Mouse (Mus musculus) ovary, adult 18-20 months (tissue): ENCODE measurements at regions not wholly inside any gene's neighbourhood (a gene's known extent, or its start where the extent isn't known, plus 50 kb on each side); places are given as distances from the start of the nearest gene placed in this dataset.
"Not testable (repeated sequence)": the region's sequence is repeated elsewhere in the genome, so short reads cannot be mapped to it uniquely, and the experiment has no call there.

ENCODE experiments used
- DNase-seq: peaks from one replicate; pipeline ENCODE4 v3.0.0; 2022; ENCODE audit warnings: low spot score, mixed read lengths

- not testable (repeated sequence) for DNase-seq
Observed at GRCm38 (mm10) chr8:55558751-55559150, 348.0 kb downstream of the Adam29 start.

DNA sequence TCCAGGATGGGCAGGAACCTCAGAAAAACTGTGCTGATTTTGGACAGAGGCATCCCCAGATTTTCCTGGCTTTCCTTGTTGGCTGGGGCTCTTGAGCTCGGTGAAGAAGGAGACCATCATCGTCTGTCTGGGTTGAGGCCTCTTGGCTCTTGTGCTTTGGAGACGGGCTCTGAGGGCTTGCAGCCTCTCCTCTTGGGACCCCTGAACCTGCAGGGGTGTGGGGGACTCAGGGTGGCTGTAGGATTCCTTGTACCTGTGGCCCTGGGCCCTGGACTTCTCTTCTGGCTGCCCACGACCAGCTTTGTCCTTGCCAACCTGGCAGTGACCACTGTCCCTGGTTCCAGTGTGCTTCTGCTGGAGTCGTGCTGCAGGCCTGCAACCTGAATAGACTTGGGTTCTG lies 367.9 kb downstream of the Adam29 start:
- DNase-seq, result no peak

DNA sequence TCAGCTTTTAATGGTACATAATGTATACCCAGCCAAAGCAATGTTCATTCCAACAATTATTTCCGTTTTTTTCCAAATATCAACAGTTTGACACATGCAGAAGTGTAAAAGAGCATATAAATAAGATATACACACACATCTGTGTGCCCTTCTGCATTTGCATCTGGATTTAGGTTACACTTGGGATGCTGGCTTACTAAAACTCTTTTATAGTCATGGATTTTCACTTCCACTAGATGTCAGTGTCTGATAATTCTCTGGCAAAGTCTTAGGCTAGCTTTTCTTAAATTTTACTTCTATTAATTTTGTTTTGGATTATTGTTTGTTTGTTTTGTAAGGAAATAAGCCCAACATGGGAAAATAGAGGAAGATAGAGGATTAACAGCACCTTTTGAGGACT lies 377.4 kb downstream of the Adam29 start:
- DNase-seq, result not testable (repeated sequence)

- peak; percentile 16 for DNase-seq
Observed at GRCm38 (mm10) chr8:55519151-55519550, 387.6 kb downstream of the Adam29 start.

DNA sequence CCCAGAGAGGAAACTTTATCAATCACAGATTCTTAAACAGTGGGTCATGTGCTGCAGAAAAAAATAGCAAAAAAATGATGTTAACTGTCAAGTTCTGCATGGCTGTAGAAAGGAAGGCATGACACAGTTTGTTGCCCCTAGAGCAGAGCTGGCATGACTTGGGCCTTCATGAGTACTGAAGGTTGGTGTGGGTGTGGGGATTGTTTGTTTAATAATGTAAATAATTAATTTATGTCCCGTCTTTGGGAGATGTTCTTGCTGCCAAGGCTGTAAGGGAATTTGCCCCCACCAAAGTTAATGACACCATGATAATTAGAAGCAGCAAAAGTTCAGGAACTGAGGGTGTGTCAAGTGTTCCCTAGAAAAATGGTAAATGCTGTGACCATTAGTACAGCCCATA lies 429.4 kb downstream of the Adam29 start:
- no peak for DNase-seq

- no peak for DNase-seq
Observed at GRCm38 (mm10) chr8:55476923-55477322, 429.8 kb downstream of the Adam29 start.

- no peak for DNase-seq
Observed at GRCm38 (mm10) chr8:55472386-55472785, 434.4 kb downstream of the Adam29 start.

GRCm38 (mm10) chr8:55466771-55467170 lies 440.0 kb downstream of the Adam29 start:
- DNase-seq, result not testable (repeated sequence)

DNA sequence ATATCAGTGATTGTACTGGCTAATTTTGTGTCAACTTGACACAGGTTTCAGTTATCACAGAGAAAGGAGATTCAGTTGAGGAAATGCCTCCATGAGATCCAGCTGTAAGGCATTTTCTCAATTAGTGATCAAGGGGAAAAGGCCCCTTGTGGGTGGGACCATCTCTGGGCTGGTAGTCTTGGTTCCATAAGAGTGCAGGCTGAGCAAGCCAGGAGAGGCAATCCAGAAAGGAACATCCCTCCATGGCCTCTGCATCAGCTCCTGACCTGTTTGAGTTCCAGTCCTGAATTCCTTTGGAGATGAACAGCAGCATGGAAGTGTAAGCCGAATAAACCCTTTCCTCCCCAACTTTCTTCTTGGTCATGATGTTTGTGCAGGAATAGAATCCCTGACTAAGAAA lies 440.8 kb downstream of the Adam29 start:
- DNase-seq, result not testable (repeated sequence)

- DNase-seq, result no peak
Observed at GRCm38 (mm10) chr8:55465419-55465818, 441.3 kb downstream of the Adam29 start.

DNA sequence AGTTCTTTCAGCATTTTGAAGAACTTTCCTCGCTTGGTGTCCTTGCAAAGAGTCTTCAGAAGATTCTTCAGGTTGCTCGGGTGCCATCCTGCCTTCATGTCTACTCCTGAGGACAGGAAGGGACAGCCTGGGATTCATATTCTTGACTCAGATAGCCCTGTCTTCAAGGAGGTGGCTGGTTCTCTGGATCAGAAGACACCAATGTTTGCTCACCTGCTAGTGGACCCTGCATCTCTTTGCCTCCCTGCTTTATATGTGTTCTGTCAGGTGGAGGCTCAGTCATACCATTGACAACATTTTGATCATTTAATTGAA lies 441.9 kb downstream of the Adam29 start:
- no peak for DNase-seq

GRCm38 (mm10) chr8:55464036-55464854 lies 442.5 kb downstream of the Adam29 start:
- DNase-seq, result no peak

DNA sequence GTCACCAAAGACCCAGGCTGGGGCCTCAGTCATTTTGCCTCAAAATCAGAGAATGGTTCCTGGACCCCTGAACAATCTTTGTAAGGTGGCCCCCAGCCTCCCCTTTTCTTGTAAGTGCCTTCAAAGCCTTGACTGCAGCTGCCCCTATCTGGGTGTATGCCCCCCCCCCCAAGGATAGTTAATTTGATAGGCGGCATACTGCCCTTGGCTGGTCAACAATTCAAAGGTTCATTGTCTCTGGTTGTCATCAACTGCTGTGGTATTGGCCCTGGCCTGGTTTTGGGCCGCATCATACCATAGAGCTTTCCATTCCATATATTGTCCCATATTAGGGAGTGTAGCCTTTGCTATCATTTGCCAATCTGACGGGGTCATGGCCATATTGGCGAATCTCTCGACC lies 446.0 kb downstream of the Adam29 start:
- DNase-seq, result not testable (repeated sequence)

GRCm38 (mm10) chr8:55457436-55457835 lies 449.3 kb downstream of the Adam29 start:
- no peak for DNase-seq
